Mouse (Mus musculus) kidney, adult 2 months (tissue): ENCODE measurements around the gene Arhgef28. TPM values are rescaled to one million over a fixed set of nuclear protein-coding genes. Genes with fewer than 3 reads are reported as not detected.

Experiments
- DNase-seq: peaks from one replicate; pipeline ENCODE4 v3.0.0; 2021
- H3K27ac ChIP-seq: fragments of 200-500 bp; 2 replicates; pipeline ENCODE4 v1.5.1; 2012; ENCODE audit warnings: low read depth, low read length, control low read depth, inconsistent platforms; ENCODE audit not compliant: insufficient read depth
- H3K27me3 ChIP-seq: fragments of 200-500 bp; replicated peaks from 2 replicates; pipeline ENCODE4 v1.6.1; 2012; ENCODE audit warnings: mild to moderate bottlenecking, moderate library complexity, low read length, inconsistent platforms; ENCODE audit not compliant: control insufficient read depth, insufficient read depth
- H3K36me3 ChIP-seq: fragments of 200-500 bp; 2 replicates; pipeline ENCODE4 v1.6.1; 2012; ENCODE audit warnings: mild to moderate bottlenecking, moderate library complexity, low read length, inconsistent platforms; ENCODE audit not compliant: control insufficient read depth, insufficient read depth
- H3K4me1 ChIP-seq: fragments of 200-500 bp; 2 replicates; pipeline ENCODE4 v1.6.1; 2011; ENCODE audit warnings: low read length; ENCODE audit not compliant: control insufficient read depth, insufficient read depth
- H3K4me3 ChIP-seq: fragments of 200-500 bp; 2 replicates; pipeline ENCODE4 v1.5.1; 2011; ENCODE audit warnings: mild to moderate bottlenecking, low read depth, low read length, control low read depth; ENCODE audit not compliant: insufficient read depth
- CTCF ChIP-seq: fragments of 200-500 bp; conservative IDR thresholded peaks from 2 replicates; pipeline ENCODE4 v1.5.1; 2011; ENCODE audit warnings: low read depth, mild to moderate bottlenecking, control low read depth, low read length, moderate library complexity, mixed read lengths; ENCODE audit not compliant: insufficient read depth, insufficient read length
- POLR2A ChIP-seq: fragments of 200-500 bp; IDR thresholded peaks from one replicate; pipeline ENCODE4 v1.6.1; 2011; ENCODE audit warnings: low read depth, low read length, control low read depth
- WGBS: fragments of 180-500 bp; shearing (Covaris S2); methylation state at CpG from one replicate; pipeline ENCODE4 v1.1.7; 2018; 5-methylcytosine and 5-hydroxymethylcytosine counted together
- polyA plus RNA-seq: library from polyadenylated mRNA; depleted of rRNA; stranded (reverse); fragments of >200 nt; gene quantifications from 2 replicates; pipeline ENCODE4 v1.2.3, GENCODE M21; 2012

Gene Arhgef28
- polyA plus RNA-seq, 1 experiment = 39.3 TPM

GRCm38 (mm10) chr13:98038731-98039130, 167.5 kb downstream of the Arhgef28 start:
- H3K27me3 ChIP-seq = no peaks in the 10 kb centered on the region
- no peaks in the 10 kb centered on the region for H3K36me3 ChIP-seq
- H3K4me3 ChIP-seq = no peak overlapping the region
- DNase-seq = no peak
- H3K4me1 ChIP-seq = no peaks in the 10 kb centered on the region
- no peak overlapping the region for H3K27ac ChIP-seq
- 84% methylated on average over 3 of the region's 3 CpGs for WGBS
- no peak for TF ChIP-seq CTCF
- TF ChIP-seq POLR2A = no peak

GRCm38 (mm10) chr13:98037693-98038092, 168.5 kb downstream of the Arhgef28 start:
- DNase-seq = no peak
- no peak overlapping the region for H3K27ac ChIP-seq
- TF ChIP-seq POLR2A (no peak), CTCF (no peak)
- H3K36me3 ChIP-seq = no peaks in the 10 kb centered on the region
- no peaks in the 10 kb centered on the region for H3K27me3 ChIP-seq
- H3K4me3 ChIP-seq = no peak overlapping the region
- H3K4me1 ChIP-seq = no peaks in the 10 kb centered on the region

GRCm38 (mm10) chr13:98031642-98031960, 174.6 kb downstream of the Arhgef28 start:
- WGBS = 29% methylated on average over 5 of the region's 5 CpGs
- H3K27ac ChIP-seq = no peak overlapping the region
- H3K36me3 ChIP-seq = no peaks in the 10 kb centered on the region
- no peak for DNase-seq
- TF ChIP-seq CTCF (no peak), POLR2A (no peak)
- peak overlapping the region; percentile 38; the same call in 1 of the 2 replicates for H3K4me3 ChIP-seq
- no peaks in the 10 kb centered on the region for H3K27me3 ChIP-seq
- peaks cover 2% of the 10 kb centered on the region; the same call in 1 of the 2 replicates for H3K4me1 ChIP-seq

GRCm38 (mm10) chr13:98030959-98031641, 175.1 kb downstream of the Arhgef28 start:
- H3K27me3 ChIP-seq = no peaks in the 10 kb centered on the region
- H3K4me3 ChIP-seq = peak overlapping the region; percentile 38; the same call in 1 of the 2 replicates
- WGBS = 15% methylated on average over 16 of the region's 16 CpGs
- H3K4me1 ChIP-seq = peaks cover 2% of the 10 kb centered on the region; the same call in 1 of the 2 replicates
- H3K27ac ChIP-seq = no peak overlapping the region
- DNase-seq = peak; percentile 91
- H3K36me3 ChIP-seq = no peaks in the 10 kb centered on the region
- TF ChIP-seq POLR2A (no peak), CTCF (peak; percentile 85)

- peak; percentile 36 for DNase-seq
- no peaks in the 10 kb centered on the region for H3K36me3 ChIP-seq
- no peak overlapping the region for H3K4me3 ChIP-seq
- H3K27me3 ChIP-seq = no peaks in the 10 kb centered on the region
- no peak overlapping the region for H3K27ac ChIP-seq
- 38% methylated on average over 5 of the region's 5 CpGs for WGBS
- peaks cover 2% of the 10 kb centered on the region; the same call in 1 of the 2 replicates for H3K4me1 ChIP-seq
- TF ChIP-seq CTCF (no peak), POLR2A (no peak)
Observed at GRCm38 (mm10) chr13:98030041-98030440, 176.2 kb downstream of the Arhgef28 start.

GRCm38 (mm10) chr13:98028711-98029250, 177.5 kb downstream of the Arhgef28 start:
- H3K36me3 ChIP-seq = no peaks in the 10 kb centered on the region
- H3K27ac ChIP-seq = no peak overlapping the region
- no peaks in the 10 kb centered on the region for H3K27me3 ChIP-seq
- TF ChIP-seq CTCF = no peak
- TF ChIP-seq POLR2A = no peak
- peaks cover 2% of the 10 kb centered on the region; the same call in 1 of the 2 replicates for H3K4me1 ChIP-seq
- DNase-seq = no peak
- H3K4me3 ChIP-seq = no peak overlapping the region
- 80% methylated on average over 6 of the region's 6 CpGs for WGBS

- WGBS = 26% methylated on average over 12 of the region's 12 CpGs
Observed at GRCm38 (mm10) chr13:98027641-98028204, 178.5 kb downstream of the Arhgef28 start.

More at GRCm38 (mm10) chr13:98027641-98028204, 178.5 kb downstream of the Arhgef28 start:
- Histone ChIP-seq H3K4me3 (no peak overlapping the region), H3K27me3 (no peaks in the 10 kb centered on the region), H3K36me3 (no peaks in the 10 kb centered on the region), H3K27ac (peak overlapping the region; percentile 43), H3K4me1 (peaks cover 2% of the 10 kb centered on the region; the same call in 1 of the 2 replicates)
- peak; percentile 81 for DNase-seq
- TF ChIP-seq POLR2A = no peak
- no peak for TF ChIP-seq CTCF
